Mouse (Mus musculus) lung, adult 2 months (tissue): ENCODE results near the gene Myh11. TPM values are rescaled to one million over a fixed set of nuclear protein-coding genes. Genes with fewer than 3 reads are reported as not detected.

ENCODE experiments used
- DNase-seq: peaks from one replicate; pipeline ENCODE4 v3.0.0; 2022
- H3K4me1 ChIP-seq: fragments of 200-500 bp; 2 replicates; pipeline ENCODE4 v1.6.1; 2011; ENCODE audit warnings: low read length; ENCODE audit not compliant: control insufficient read depth, insufficient read depth
- H3K4me3 ChIP-seq: fragments of 200-500 bp; replicated peaks from 2 replicates; pipeline ENCODE3; 2011; ENCODE audit warnings: low read depth, mild to moderate bottlenecking, control low read depth, low read length; ENCODE audit errors: extremely low read depth
- CTCF ChIP-seq: fragments of 200-500 bp; IDR thresholded peaks from 2 replicates; pipeline ENCODE4 v1.5.1; 2011; ENCODE audit warnings: mild to moderate bottlenecking, low read length, control low read depth; ENCODE audit not compliant: insufficient read depth
- POLR2A ChIP-seq: fragments of 200-500 bp; IDR thresholded peaks from 2 replicates; pipeline ENCODE4 v1.6.1; 2011; ENCODE audit warnings: low read depth, mild to moderate bottlenecking, control low read depth, low read length, borderline replicate concordance; ENCODE audit errors: extremely low read depth
- WGBS: fragments of 180-500 bp; shearing (Covaris S2); methylation state at CpG from one replicate; pipeline ENCODE4 v1.1.7; 2018; 5-methylcytosine and 5-hydroxymethylcytosine counted together
- polyA plus RNA-seq: library from polyadenylated mRNA; depleted of rRNA; stranded (reverse); fragments of >200 nt; gene quantifications from 2 replicates; pipeline ENCODE4 v1.2.3, GENCODE M21; 2012

Myh11 gene
- polyA plus RNA-seq, 1 experiment, result 42.6 TPM

DNA sequence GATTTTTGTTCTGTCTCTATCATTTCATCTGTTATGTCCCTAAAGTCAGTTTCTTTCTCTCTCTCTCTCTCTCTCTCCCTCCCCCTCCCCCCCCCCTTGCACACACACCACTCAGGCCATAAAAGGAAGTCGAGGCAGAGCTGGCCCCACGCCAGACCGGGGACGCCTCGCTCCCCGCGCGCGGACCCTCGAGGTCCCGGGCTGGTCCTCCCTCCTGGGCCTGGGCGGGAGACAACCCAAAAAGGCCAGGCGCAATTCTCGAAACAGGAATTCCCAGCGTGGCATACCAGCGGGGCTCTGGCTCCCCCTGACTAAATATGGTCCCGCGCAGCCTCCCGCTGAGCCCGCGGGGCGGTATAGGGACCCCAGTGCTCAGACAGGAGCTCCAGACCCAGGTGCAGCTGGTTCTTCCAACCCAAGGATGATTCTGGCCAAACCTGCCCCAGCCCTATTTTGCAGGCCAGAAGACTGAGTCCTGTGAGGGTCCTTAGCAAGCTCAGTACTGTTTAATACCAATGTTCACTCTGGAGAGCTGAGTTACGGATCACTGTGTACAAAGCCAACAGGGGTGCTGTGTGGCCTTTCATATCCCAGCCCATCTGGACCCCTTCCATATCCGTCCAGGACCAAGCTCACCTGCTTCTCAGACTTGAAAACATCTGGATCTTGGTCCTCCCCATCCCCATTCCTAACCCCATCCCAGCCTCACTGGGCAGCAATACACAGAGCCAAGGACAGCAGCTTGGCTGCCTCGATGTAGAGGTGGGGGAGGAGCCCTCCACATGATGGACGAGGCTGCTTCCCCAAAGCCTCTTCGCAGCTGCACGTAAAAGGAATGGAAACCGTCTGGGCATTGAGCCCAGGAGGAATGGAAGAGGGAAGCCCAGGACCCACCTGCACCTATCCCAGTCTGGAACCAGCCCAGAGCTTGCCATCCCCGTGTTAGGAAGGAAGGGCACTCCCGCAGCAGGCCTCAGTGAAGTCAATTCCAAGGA lies 1.3 kb upstream of the Myh11 start:
- 8% methylated on average over 31 of the region's 31 CpGs for WGBS
- 0 out of 2 replicates have a peak, but pooled peaks cover 3% of the 10 kb centered on the region for H3K4me1 ChIP-seq
- no peak for DNase-seq
- TF ChIP-seq CTCF (no peak), POLR2A (no peak)
- H3K4me3 ChIP-seq, result no peak overlapping the region

GRCm38 (mm10) chr16:14272374-14272965 lies 18.7 kb downstream of the Myh11 start:
- H3K4me1 ChIP-seq, result no peaks in the 10 kb centered on the region
- DNase-seq, result no peak
- no peak overlapping the region for H3K4me3 ChIP-seq
- TF ChIP-seq POLR2A (no peak), CTCF (no peak)
- WGBS, result 61% methylated on average over 4 of the region's 4 CpGs

GRCm38 (mm10) chr16:14265203-14265920 lies 25.8 kb downstream of the Myh11 start:
- DNase-seq, result no peak

GRCm38 (mm10) chr16:14264504-14264903 lies 26.7 kb downstream of the Myh11 start:
- no peak for DNase-seq
- 51% methylated on average over 2 of the region's 2 CpGs for WGBS
- TF ChIP-seq CTCF, result no peak
- no peak overlapping the region for H3K4me3 ChIP-seq
- peaks cover 10% of the 10 kb centered on the region for H3K4me1 ChIP-seq

More at GRCm38 (mm10) chr16:14265203-14265920, 25.8 kb downstream of the Myh11 start:
- peaks cover 10% of the 10 kb centered on the region for H3K4me1 ChIP-seq
- TF ChIP-seq CTCF (no peak), POLR2A (no peak)
- WGBS, result 11% methylated on average over 4 of the region's 4 CpGs
- H3K4me3 ChIP-seq, result no peak overlapping the region

- DNase-seq, result no peak
- TF ChIP-seq CTCF (no peak), POLR2A (no peak)
- no peak overlapping the region for H3K4me3 ChIP-seq
- 86% methylated on average over 6 of the region's 6 CpGs for WGBS
- H3K4me1 ChIP-seq, result peaks cover 10% of the 10 kb centered on the region
Measured at GRCm38 (mm10) chr16:14263241-14263640, 27.9 kb downstream of the Myh11 start.

GRCm38 (mm10) chr16:14262410-14262809 lies 28.8 kb downstream of the Myh11 start:
- no peak for DNase-seq
- TF ChIP-seq CTCF, result no peak
- no peak for TF ChIP-seq POLR2A
- H3K4me1 ChIP-seq, result peaks cover 10% of the 10 kb centered on the region
- no peak overlapping the region for H3K4me3 ChIP-seq
- 66% methylated on average over 1 of the region's 1 CpGs for WGBS

DNA sequence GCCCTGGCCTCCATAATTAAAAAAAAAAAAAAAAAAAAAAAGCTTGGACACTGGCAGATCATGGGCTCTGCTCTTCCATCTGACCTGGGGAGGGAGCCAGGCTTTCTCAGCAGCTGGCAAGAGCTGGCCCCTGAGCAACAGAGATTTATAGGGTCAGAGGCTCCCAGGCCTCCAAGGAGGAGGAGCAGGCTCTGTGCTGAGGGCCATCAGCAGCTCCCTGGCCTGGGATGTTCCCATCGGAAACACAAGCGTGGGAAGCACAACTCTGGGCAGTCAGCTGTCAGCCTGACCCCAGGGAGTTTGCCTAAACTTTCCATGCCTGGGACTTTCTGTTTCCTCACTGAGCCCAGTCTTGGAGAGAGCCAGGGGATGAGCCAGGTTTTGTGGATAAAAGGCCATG lies 32.3 kb downstream of the Myh11 start:
- 64% methylated on average over 2 of the region's 2 CpGs for WGBS
- no peak for TF ChIP-seq CTCF
- TF ChIP-seq POLR2A, result no peak

DNA sequence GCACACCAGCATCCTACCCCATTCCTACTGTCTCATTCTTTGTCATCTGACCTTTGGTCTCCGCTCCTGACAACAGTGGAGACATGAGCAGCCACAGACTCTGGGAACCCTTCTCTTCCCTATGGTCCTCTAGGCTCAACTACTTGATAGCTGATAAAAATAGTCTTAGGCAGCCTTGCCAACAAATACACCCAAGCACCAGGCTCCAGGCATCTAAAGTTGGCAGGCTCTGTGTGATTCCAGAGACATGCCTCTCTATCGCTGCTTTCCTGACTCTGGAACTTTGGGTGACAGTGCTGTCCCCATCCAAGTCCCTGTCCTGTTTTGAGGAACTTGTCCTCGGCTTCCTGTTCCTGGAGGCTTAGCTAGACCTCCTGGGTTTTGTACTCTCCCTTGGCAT lies 37.6 kb downstream of the Myh11 start:
- Histone ChIP-seq H3K4me3 (no peak overlapping the region), H3K4me1 (no peaks in the 10 kb centered on the region)
- WGBS, result 54% methylated on average over 3 of the region's 3 CpGs
- no peak for TF ChIP-seq POLR2A
- TF ChIP-seq CTCF, result no peak
- no peak for DNase-seq

More for the DNA sequence above, 32.3 kb downstream of the Myh11 start:
- no peak for DNase-seq
- no peaks in the 10 kb centered on the region for H3K4me1 ChIP-seq
- H3K4me3 ChIP-seq, result no peak overlapping the region

DNA sequence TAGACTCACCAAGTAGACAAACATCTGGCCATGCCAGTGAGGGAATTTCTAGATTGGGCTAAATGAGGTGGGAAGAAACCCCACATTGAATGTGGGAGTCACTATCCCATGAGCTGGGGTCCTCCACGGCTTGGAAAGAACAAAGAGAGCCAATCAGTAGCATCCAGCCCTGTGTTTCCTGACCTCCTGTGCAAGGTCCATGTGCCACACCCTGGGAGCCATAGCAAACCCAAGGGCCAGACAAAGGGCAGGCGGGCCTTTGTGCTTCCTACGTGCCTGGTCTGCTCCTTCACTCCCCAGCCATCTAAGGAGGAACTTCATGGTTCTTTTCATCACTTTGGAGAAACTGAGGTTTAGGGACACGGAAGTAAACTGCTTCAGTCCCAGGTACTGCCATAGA lies 38.3 kb downstream of the Myh11 start:
- TF ChIP-seq CTCF, result no peak
- TF ChIP-seq POLR2A, result no peak
- Histone ChIP-seq H3K4me3 (no peak overlapping the region), H3K4me1 (no peaks in the 10 kb centered on the region)
- DNase-seq, result no peak
- WGBS, result 80% methylated on average over 4 of the region's 4 CpGs
